Mouse (Mus musculus): ENCODE measurements around the gene AC109138.7. TPM values are rescaled to one million over a fixed set of nuclear protein-coding genes. Genes with fewer than 3 reads are reported as not detected.
A peak's percentile ranks its signal among the peaks of the same experiment; 100 is the strongest.

The AC109138.7 gene
- total RNA-seq, 2 experiments from 2014 or later: not detected

Small RNAs within 50 kb of the gene (microRNA-seq; reads per million reads assigned to microRNA genes)
- gene Gm26115 (not detected), gene Mir6985 (4.8 reads per million, percentile 11 among the genes with 10 or more reads in this experiment)

Other genes with a start within 250 kb of the AC109138.7 start
- gene Aldh3b2, start 242.0 kb upstream of the AC109138.7 start, total RNA-seq (2021): under 1 TPM; 0.40 to 0.64 TPM
- gene Acy3, start 227.8 kb upstream of the AC109138.7 start, total RNA-seq (2021): 1 to 10 TPM; 1.4 to 1.6 TPM
- gene Tbx10, start 221.6 kb upstream of the AC109138.7 start, total RNA-seq (2021): not detected
- gene Nudt8, start 213.8 kb upstream of the AC109138.7 start, total RNA-seq (2021): 10 to 100 TPM; 14.6 to 14.8 TPM
- gene Gm49405, start 213.7 kb upstream of the AC109138.7 start, total RNA-seq (2021): 1 to 10 TPM; 4.1 to 4.8 TPM
- gene Doc2g, start 211.0 kb upstream of the AC109138.7 start, total RNA-seq (2021): 1 to 10 TPM; 8.3 to 9.4 TPM
- gene Ndufv1, start 201.6 kb upstream of the AC109138.7 start, total RNA-seq (2021): 100 to 1,000 TPM; 185 to 196 TPM
- gene Gstp1, start 176.4 kb upstream of the AC109138.7 start, total RNA-seq (2021): 100 to 1,000 TPM; 288 to 297 TPM
- gene Gstp2, start 168.3 kb upstream of the AC109138.7 start, total RNA-seq (2021): 10 to 100 TPM; 27.2 to 31.6 TPM
- not detected for gene Gstp3, start 154.8 kb upstream of the AC109138.7 start, total RNA-seq (2021)
- not detected for gene Cabp2, start 132.8 kb upstream of the AC109138.7 start, total RNA-seq (2021)
- 10 to 100 TPM; 27.5 to 28.3 TPM for gene Cdk2ap2, start 117.2 kb upstream of the AC109138.7 start, total RNA-seq (2021)
- 100 to 1,000 TPM; 185 to 187 TPM for gene Pitpnm1, start 114.4 kb upstream of the AC109138.7 start, total RNA-seq (2021)
- gene Aip, start 88.5 kb upstream of the AC109138.7 start, total RNA-seq (2021): 10 to 100 TPM; 54.8 to 64.8 TPM
- gene Gpr152, start 74.6 kb upstream of the AC109138.7 start, total RNA-seq (2021): not detected
- not detected for gene Cabp4, start 70.3 kb upstream of the AC109138.7 start, total RNA-seq (2021)
- gene Coro1b, start 65.7 kb upstream of the AC109138.7 start, total RNA-seq (2021): 100 to 1,000 TPM in 1 of 2 experiments, 10 to 100 TPM in 1; 92.6 to 107 TPM
- 1 to 10 TPM; 1.2 to 1.6 TPM for gene Ptprcap, start 60.8 kb upstream of the AC109138.7 start, total RNA-seq (2021)
- 10 to 100 TPM; 38.1 to 39.2 TPM for gene Rps6kb2, start 51.0 kb upstream of the AC109138.7 start, total RNA-seq (2021)
- 1 to 10 TPM; 2.4 to 3.1 TPM for gene Carns1, start 38.9 kb upstream of the AC109138.7 start, total RNA-seq (2021)
- 1 to 10 TPM; 2.1 to 2.4 TPM for gene Tbc1d10c, start 23.1 kb upstream of the AC109138.7 start, total RNA-seq (2021)
- gene Ppp1ca, start 22.3 kb upstream of the AC109138.7 start, total RNA-seq (2021): 100 to 1,000 TPM; 318 to 333 TPM
- gene Rad9a, start 12.7 kb upstream of the AC109138.7 start, total RNA-seq (2021): 10 to 100 TPM in 1 of 2 experiments, 1 to 10 TPM in 1; 9.8 to 10.6 TPM
- gene Clcf1, start 119 bp upstream of the AC109138.7 start, total RNA-seq (2021): 1 to 10 TPM; 1.2 to 1.3 TPM
- gene Pold4, start 17.5 kb downstream of the AC109138.7 start, total RNA-seq (2021): 10 to 100 TPM; 11.3 to 11.9 TPM
- gene Ssh3, start 54.8 kb downstream of the AC109138.7 start, total RNA-seq (2021): 10 to 100 TPM; 71.0 to 74.6 TPM
- 10 to 100 TPM; 98.4 to 99.3 TPM for gene Ankrd13d, start 68.8 kb downstream of the AC109138.7 start, total RNA-seq (2021)
- 100 to 1,000 TPM; 143 to 167 TPM for gene Grk2, start 91.9 kb downstream of the AC109138.7 start, total RNA-seq (2021)
- gene Kdm2a, start 183.9 kb downstream of the AC109138.7 start, total RNA-seq (2021): 10 to 100 TPM; 71.2 to 80.9 TPM
- gene Rhod, start 225.1 kb downstream of the AC109138.7 start, total RNA-seq (2021): 1 to 10 TPM; 1.1 to 2.0 TPM